Mouse (Mus musculus): ENCODE results near the gene Ubl4b.

Ubl4b gene

GRCm38 (mm10) chr3:107554842-107555241, at the start of gene Ubl4b:
Ubl4b (minus strand) TSS chr3:107555073.
- no peak for DNase-seq (ENCODE audit: low spot score in 2 of 2)

- no peak for DNase-seq (ENCODE audit: low spot score in 2 of 2)
Measured at GRCm38 (mm10) chr3:107600127-107600526, 45.3 kb upstream of the Ubl4b start.

- no peak for DNase-seq (ENCODE audit: low spot score in 2 of 2)
Measured at GRCm38 (mm10) chr3:107597586-107598389, 42.9 kb upstream of the Ubl4b start.

GRCm38 (mm10) chr3:107597134-107597533, 42.3 kb upstream of the Ubl4b start:
- no peak for DNase-seq (ENCODE audit: low spot score in 2 of 2)

GRCm38 (mm10) chr3:107596559-107596958, 41.7 kb upstream of the Ubl4b start:
- no peak for DNase-seq (ENCODE audit: low spot score in 2 of 2)

- DNase-seq (ENCODE audit: low spot score in 2 of 2), result no peak
Measured at GRCm38 (mm10) chr3:107595938-107596461, 41.1 kb upstream of the Ubl4b start.

- no peak for DNase-seq (ENCODE audit: low spot score in 2 of 2)
Measured at GRCm38 (mm10) chr3:107595264-107595937, 40.5 kb upstream of the Ubl4b start.

- no peak for DNase-seq (ENCODE audit: low spot score in 2 of 2)
Measured at GRCm38 (mm10) chr3:107594662-107595263, 39.9 kb upstream of the Ubl4b start, which contains the start of gene Alx3. Alx3 (plus strand) TSS chr3:107595031.

GRCm38 (mm10) chr3:107593632-107594031, 38.8 kb upstream of the Ubl4b start:
- no peak for DNase-seq (ENCODE audit: low spot score in 2 of 2)

- DNase-seq (ENCODE audit: low spot score in 2 of 2), result no peak
Measured at GRCm38 (mm10) chr3:107591612-107592011, 36.7 kb upstream of the Ubl4b start.

GRCm38 (mm10) chr3:107586504-107586903, 31.6 kb upstream of the Ubl4b start:
- no peak for DNase-seq (ENCODE audit: low spot score in 2 of 2)

GRCm38 (mm10) chr3:107583893-107584292, 29.0 kb upstream of the Ubl4b start:
- DNase-seq (ENCODE audit: low spot score in 2 of 2), result no peak

GRCm38 (mm10) chr3:107582875-107583767, 28.2 kb upstream of the Ubl4b start:
- no peak for DNase-seq (ENCODE audit: low spot score in 2 of 2)

- no peak for DNase-seq (ENCODE audit: low spot score in 2 of 2)
Measured at GRCm38 (mm10) chr3:107582130-107582874, 27.4 kb upstream of the Ubl4b start.

- no peak for DNase-seq (ENCODE audit: low spot score in 2 of 2)
Measured at GRCm38 (mm10) chr3:107581103-107582010, 26.5 kb upstream of the Ubl4b start.

- peak in 1 of 2 experiments; percentile 47 for DNase-seq (ENCODE audit: low spot score in 2 of 2)
Measured at GRCm38 (mm10) chr3:107579466-107579865, 24.6 kb upstream of the Ubl4b start.

- no peak for DNase-seq (ENCODE audit: low spot score in 2 of 2)
Measured at GRCm38 (mm10) chr3:107577810-107578390, 23.0 kb upstream of the Ubl4b start.

GRCm38 (mm10) chr3:107576807-107577206, 21.9 kb upstream of the Ubl4b start:
- DNase-seq (ENCODE audit: low spot score in 2 of 2), result no peak

GRCm38 (mm10) chr3:107571205-107571604, 16.3 kb upstream of the Ubl4b start:
- DNase-seq (ENCODE audit: low spot score in 2 of 2), result no peak
